Mouse (Mus musculus): ENCODE results near the gene Rhbdl3. TPM values are rescaled to one million over a fixed set of nuclear protein-coding genes. Genes with fewer than 3 reads are reported as not detected.
"Not testable (repeated sequence)": the region's sequence is repeated elsewhere in the genome, so short reads cannot be mapped to it uniquely, and the experiment has no call there.

Rhbdl3 gene
- polyA plus RNA-seq, 2 experiments from 2014 or later = 0.17 to 0.48 TPM

DNA sequence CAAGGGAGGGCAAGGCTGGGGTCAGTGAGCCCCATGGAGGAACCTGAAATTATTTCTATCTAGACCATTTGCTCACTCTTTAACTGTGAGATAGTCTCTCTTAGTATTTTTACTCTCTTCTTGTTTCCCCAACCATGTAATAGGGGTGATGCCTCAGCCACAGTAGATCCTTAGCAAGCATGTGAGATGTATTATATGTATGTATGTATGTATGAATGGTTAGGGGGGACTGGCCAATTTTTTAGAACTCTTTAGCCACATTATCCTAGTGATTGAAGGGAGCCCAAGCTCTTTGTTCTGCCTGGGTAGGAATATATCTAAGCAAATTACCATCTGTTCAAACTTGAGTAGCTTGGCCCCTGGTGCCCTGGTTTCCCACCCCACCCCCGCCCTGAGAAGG, 12.8 kb downstream of the Rhbdl3 start:
- ATAC-seq = no peak

- ATAC-seq = no peak
These were observed 13.2 kb downstream of the Rhbdl3 start for GRCm38 (mm10) chr11:80313944-80314343.

GRCm38 (mm10) chr11:80315743-80316639, 15.3 kb downstream of the Rhbdl3 start:
- no peak for ATAC-seq

DNA sequence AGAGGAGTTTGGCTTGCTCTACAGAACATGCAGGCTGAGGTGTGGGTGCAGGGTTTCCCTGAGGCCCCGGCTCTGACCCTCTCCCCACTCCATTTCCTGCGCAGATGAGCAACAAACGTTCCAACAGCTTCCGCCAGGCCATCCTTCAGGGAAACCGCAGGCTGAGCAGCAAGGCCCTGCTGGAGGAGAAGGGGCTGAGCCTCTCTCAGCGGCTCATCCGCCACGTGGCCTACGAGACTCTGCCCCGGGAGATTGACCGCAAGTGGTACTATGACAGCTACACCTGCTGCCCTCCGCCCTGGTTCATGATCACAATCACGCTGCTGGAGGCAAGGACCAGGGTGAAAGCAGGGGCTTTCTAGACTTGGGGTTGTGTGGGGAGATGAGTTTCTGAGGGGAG, 22.5 kb downstream of the Rhbdl3 start:
- ATAC-seq = peak; percentile 76

- ATAC-seq = no peak
These were observed 23.9 kb downstream of the Rhbdl3 start for GRCm38 (mm10) chr11:80324636-80325035.

DNA sequence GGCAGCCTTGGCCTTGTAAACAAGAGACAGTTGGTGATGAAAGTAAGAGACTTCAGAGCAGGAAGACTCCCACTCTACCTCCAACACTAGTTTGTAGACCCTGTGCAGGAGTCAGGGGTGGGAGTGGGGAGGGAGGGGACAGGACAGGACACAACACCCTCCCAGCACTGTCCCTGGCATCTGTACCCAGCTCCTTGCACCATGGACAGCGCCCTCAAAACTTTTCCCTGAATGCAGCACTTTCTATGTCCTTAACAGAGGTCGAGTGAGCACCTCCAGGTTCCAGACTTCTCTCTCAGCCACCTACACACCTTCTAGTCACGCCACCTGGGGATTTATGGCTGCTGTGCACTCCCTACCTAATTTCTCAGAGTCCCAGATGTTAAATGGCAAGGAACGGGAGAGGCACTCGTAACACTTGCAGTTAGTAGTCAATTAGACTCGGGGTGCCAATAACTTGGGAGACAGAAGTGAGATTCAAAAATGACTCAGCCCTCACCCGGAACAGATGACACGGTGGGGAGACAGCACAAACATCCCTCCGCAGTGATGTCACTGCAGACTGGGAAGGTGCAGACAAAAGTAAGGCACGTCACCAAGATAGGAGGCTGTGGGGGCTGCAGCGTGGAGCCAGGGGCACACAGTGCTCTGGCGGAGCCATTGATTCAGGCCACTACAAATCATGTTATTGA, 32.1 kb downstream of the Rhbdl3 start:
- ATAC-seq = no peak

DNA sequence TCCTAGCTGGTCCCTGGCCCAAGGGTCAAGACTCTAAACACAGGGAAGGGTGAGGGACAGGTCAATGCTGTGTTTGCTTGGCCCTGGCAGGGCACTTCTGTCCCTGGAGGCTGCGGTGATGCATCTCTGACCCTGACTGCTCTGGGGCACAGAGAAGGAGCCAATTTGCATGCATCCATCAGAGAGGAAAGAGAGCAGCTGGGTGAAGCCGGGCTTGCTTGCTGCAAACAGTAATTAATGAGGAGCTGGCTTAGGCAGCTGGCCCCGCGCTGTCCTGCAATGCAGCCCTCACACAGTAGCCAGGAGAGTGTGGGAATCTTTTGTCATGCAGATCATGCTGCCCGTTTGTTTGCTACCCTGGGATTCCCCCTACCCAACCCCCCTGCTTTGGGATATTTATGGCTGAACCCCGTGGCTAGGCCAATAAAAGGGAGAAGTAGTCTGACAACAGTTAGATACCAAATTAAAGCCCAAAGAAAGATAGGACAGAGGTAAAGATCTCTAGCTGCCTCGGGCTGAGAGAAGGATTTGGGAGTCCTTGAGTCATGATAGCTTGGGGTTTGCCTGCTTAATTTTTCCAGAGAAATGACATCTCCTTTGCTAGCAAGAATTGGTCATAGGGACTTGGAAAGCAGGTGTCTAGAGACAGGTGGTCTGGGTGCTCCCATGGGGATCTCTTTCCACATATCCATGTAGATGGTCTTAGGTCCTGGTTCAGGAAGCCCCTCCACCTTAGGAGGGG, 35.1 kb downstream of the Rhbdl3 start:
- ATAC-seq = no peak

GRCm38 (mm10) chr11:80336351-80336730, 35.6 kb downstream of the Rhbdl3 start:
- ATAC-seq = no peak

DNA sequence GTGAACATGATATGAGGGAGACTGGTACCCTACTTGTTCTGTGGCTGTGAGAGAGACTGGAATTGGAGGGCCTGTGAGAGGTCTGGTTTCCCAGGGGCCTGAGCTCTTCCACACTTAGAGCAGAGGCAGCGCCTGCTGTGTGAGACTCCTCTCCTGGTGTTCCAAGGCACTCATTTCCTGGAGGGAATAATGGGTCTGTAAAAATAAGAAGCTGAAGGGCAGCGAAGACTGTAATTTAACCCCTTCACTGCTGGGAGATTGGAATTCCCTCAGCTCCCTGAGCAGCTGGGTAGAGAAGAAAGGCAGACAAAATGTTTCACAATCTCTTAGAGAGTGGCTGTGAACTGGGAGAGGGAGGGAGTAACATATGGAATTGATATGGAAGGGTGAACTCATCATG, 41.8 kb downstream of the Rhbdl3 start:
- ATAC-seq = no peak

DNA sequence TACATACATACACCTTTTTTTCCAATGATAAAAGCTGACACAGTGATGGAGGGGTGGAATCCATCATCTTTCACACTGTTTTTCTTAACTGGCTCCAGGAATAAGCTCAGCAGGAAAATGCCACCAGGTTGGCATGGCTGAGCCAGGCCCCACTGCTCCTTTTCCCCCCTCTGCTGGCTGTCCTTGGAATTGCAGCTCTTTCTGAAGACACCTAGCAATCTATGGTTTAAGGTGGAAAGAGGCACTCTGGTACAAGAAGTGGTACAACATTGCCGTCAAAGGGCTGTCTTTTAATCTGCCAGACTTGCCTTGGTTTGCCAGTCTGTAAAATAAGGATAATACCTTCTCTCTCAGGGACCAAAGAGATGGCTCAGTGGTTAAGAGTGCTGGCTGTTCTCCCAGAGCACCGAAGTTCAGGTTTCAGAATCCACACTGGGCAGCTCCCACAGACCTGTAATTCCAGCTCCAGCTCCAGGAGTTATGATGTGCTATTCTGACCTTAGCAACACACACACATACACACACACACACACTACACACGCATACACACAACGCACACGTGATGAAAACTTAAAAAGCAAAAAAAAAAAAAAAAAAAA, 51.2 kb downstream of the Rhbdl3 start:
- no peak for ATAC-seq

DNA sequence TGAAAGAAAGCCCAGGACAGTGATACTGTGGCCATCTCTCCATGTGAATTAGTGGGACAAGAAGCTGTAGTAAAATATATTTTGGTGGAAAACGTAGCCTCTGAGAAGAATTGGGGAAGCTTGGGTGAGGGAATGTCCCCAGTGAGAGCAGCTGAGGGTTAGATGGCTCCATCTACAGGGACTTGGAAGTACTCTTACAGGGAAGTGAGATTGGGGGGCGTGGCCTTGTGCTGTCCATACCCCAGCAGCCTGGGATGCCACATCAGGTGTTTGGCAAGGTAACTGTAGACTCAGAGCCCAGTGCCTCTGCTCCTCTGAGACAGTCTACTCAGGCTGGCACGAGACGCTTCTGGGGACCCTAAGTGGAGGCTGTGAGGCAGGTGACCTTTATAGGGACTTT, 54.1 kb downstream of the Rhbdl3 start:
- no peak for ATAC-seq

DNA sequence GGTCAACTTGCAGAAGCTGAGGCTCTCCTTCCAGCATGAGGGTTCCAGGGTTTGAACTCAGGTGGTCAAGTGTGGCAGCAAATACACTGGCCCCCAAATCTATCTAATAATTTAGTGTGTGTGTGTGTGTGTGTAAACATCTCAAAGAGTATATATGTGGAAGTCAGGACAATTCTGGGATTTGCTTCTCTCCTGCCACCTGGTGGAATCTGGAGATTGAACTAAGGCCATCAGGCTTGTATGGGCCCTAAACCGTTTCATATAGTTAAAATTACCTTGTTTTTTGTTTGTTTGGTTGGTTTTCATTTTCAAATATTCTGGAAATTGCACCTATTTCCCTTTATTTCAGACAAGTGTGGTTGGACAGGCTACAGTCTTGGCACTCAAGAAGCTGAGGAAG, 68.2 kb downstream of the Rhbdl3 start:
- ATAC-seq = no peak

DNA sequence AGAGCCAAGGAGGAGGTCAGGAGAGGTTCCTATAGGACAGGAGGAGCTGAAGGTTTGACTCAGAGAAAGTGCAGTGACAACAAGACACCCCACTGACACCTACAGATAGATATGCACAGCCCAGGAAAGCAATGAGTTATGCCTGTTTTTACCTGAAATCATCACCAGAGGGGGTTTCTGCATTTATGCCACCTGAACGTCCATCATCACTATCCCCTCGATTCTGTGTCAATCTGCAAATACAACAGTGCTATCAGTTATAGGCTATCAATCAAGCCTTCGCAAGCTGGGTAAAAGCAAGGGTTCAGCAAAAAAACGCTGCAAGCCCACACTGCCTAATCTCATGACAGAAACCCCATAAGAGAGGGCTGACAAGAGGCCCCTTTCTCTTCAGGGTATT, 75.9 kb downstream of the Rhbdl3 start:
- ATAC-seq = no peak

GRCm38 (mm10) chr11:80377712-80378451, 77.2 kb downstream of the Rhbdl3 start, which contains the start of gene 5730455P16Rik:
TSS of gene 5730455P16Rik (minus strand) at chr11:80378034.
- ATAC-seq = peak; percentile 50

GRCm38 (mm10) chr11:80378452-80379068, 77.8 kb downstream of the Rhbdl3 start:
- ATAC-seq = not testable (repeated sequence)

- not testable (repeated sequence) for ATAC-seq
These were observed 78.5 kb downstream of the Rhbdl3 start for GRCm38 (mm10) chr11:80379184-80379583.

- ATAC-seq = peak; percentile 16
These were observed 81.9 kb downstream of the Rhbdl3 start for GRCm38 (mm10) chr11:80382626-80383018.

GRCm38 (mm10) chr11:80383019-80383625, 82.4 kb downstream of the Rhbdl3 start, which contains the start of gene Zfp207:
TSS of gene Zfp207 (plus strand) at chr11:80383279.
- ATAC-seq = peak; percentile 86

GRCm38 (mm10) chr11:80383626-80384046, 82.9 kb downstream of the Rhbdl3 start:
- peak; percentile 53 for ATAC-seq

- ATAC-seq = no peak
These were observed 83.7 kb downstream of the Rhbdl3 start for GRCm38 (mm10) chr11:80384461-80384860.

- no peak for ATAC-seq
These were observed 84.3 kb downstream of the Rhbdl3 start for GRCm38 (mm10) chr11:80385055-80385454.
